Mouse (Mus musculus) kidney, embryonic 15.5 days (tissue): ENCODE measurements around the gene Kif5a. TPM values are rescaled to one million over a fixed set of nuclear protein-coding genes. Genes with fewer than 3 reads are reported as not detected.

ENCODE experiments used
- ATAC-seq: fragments of 200-750 bp; cut with Nextera tagmentation; replicated peaks from 2 replicates; pipeline ENCODE4 v1.8.0; 2017; ENCODE audit warnings: moderate TSS enrichment; ENCODE audit not compliant: low FRiP score
- H3K27ac ChIP-seq: fragments of 300-500 bp; sonication (generic); 2 replicates; pipeline ENCODE4 v1.5.1; 2015; ENCODE audit warnings: mild to moderate bottlenecking, inconsistent platforms
- H3K27me3 ChIP-seq: fragments of 300-500 bp; sonication (generic); 2 replicates; pipeline ENCODE4 v1.6.1; 2015; ENCODE audit warnings: inconsistent platforms
- H3K36me3 ChIP-seq: fragments of 300-500 bp; sonication (generic); 2 replicates; pipeline ENCODE4 v1.6.1; 2015; ENCODE audit warnings: inconsistent platforms
- H3K4me1 ChIP-seq: fragments of 300-500 bp; sonication (generic); 2 replicates; pipeline ENCODE4 v1.6.1; 2015; ENCODE audit warnings: inconsistent platforms
- H3K4me2 ChIP-seq: fragments of 300-500 bp; sonication (generic); 2 replicates; pipeline ENCODE4 v1.6.1; 2015; ENCODE audit warnings: moderate library complexity, mild to moderate bottlenecking, inconsistent platforms
- H3K4me3 ChIP-seq: fragments of 300-500 bp; sonication (generic); replicated peaks from 2 replicates; pipeline ENCODE4 v1.5.1; 2015; ENCODE audit warnings: mild to moderate bottlenecking, inconsistent platforms
- H3K9ac ChIP-seq: fragments of 300-500 bp; sonication (generic); 2 replicates; pipeline ENCODE4 v1.6.1; 2015; ENCODE audit warnings: mild to moderate bottlenecking, inconsistent platforms
- H3K9me3 ChIP-seq: fragments of 300-500 bp; sonication (generic); replicated peaks from 2 replicates; pipeline ENCODE4 v1.6.1; 2016; ENCODE audit warnings: inconsistent platforms
- WGBS: fragments of 180-500 bp; shearing (Covaris S2); methylation state at CpG from one replicate; pipeline ENCODE4 v1.1.7; 2015; ENCODE audit warnings: mixed read lengths; 5-methylcytosine and 5-hydroxymethylcytosine counted together
- polyA plus RNA-seq: library from polyadenylated mRNA; unstranded; fragments of >200 nt; fragmentation: Nextera tagmentation; extraction: Ambion mirVana; gene quantifications from 2 replicates; pipeline ENCODE4 v1.2.1, GENCODE M21; 2015

Kif5a gene
- polyA plus RNA-seq, 1 experiment from 2014 or later: 1.9 TPM

DNA sequence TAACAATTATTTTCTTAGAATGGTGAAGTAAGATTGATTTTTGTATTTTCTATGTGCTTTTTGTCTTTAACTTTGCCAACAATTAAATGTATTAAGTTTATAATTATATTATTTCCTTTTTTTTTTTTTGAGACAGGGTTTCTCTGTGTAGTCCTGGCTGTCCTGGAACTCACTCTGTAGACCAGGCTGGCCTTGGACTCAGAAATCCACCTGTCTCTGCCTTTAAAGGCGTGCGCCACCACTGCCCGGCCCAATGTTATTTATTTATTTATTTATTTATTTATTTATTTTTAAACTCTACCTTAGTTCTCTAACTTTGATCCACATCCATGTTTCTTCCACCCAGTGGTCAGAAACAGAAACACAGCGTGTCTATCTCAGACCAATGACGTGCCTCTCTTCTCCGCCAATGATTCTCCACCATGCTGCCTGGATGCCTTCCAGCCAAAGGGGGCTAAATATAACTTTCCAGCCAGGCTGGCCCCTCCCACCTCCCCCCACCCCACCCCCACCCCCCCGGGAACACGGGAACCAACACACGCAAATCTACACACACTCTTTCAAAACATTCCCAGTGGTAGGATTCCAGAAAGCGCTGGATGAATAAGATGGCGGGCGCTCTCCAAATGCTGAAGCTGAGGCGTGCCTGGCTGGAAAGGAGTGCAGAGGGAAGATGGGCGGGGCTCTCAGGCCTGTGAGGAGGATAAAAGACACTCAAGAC is 7.4 kb downstream of the Kif5a start:
- H3K36me3 ChIP-seq: no peaks in the 10 kb centered on the region
- no peaks in the 10 kb centered on the region for H3K4me1 ChIP-seq
- H3K4me2 ChIP-seq: peak overlapping the region; percentile 34; the same call in 1 of the 2 replicates
- no peak overlapping the region for H3K27ac ChIP-seq
- H3K9ac ChIP-seq: no peak overlapping the region
- H3K9me3 ChIP-seq: no peaks in the 10 kb centered on the region
- ATAC-seq: peak; percentile 78
- no peak overlapping the region for H3K4me3 ChIP-seq
- peaks cover 3% of the 10 kb centered on the region for H3K27me3 ChIP-seq
- WGBS: 25% methylated on average over 14 of the region's 14 CpGs

GRCm38 (mm10) chr10:127250810-127251209 is 12.3 kb downstream of the Kif5a start:
- Histone ChIP-seq H3K4me3 (no peak overlapping the region), H3K4me1 (no peaks in the 10 kb centered on the region), H3K9me3 (no peaks in the 10 kb centered on the region), H3K27me3 (0 out of 2 replicates have a peak, but pooled peaks cover 3% of the 10 kb centered on the region), H3K36me3 (no peaks in the 10 kb centered on the region), H3K9ac (no peak overlapping the region), H3K27ac (no peak overlapping the region), H3K4me2 (no peak overlapping the region)
- 71% methylated on average over 5 of the region's 5 CpGs for WGBS
- no peak for ATAC-seq

DNA sequence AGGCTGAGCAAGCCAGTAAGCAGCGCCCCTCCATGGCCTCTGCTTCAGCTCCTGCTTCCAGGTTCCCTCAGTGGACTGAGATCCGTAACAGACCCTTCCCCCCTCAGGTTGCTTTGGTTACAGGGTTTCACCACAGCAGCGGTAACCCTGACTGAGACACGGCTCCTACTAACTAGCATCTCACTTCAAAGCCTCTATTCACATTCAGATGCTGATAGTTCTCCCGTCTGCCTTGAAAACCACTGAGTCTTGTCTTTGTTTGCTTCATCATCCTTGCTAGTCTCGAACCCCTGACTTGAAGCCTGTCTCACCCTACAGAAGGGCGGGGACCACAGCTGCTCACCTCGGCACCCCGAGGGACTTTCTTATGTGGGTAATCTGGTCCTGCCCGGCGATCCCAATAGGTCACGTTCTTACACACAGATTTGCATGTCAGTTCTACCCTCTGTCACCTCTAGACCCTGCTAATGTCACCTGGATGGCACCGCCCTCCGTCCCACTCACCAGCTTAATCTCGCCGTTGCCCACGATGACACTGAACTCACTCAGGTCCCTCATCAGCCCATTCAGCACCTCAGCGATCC is 24.8 kb downstream of the Kif5a start:
- no peak overlapping the region for H3K4me2 ChIP-seq
- no peak overlapping the region for H3K4me3 ChIP-seq
- no peaks in the 10 kb centered on the region for H3K4me1 ChIP-seq
- no peaks in the 10 kb centered on the region for H3K36me3 ChIP-seq
- no peak for ATAC-seq
- H3K9ac ChIP-seq: no peak overlapping the region
- WGBS: 70% methylated on average over 18 of the region's 18 CpGs
- H3K9me3 ChIP-seq: no peaks in the 10 kb centered on the region
- H3K27me3 ChIP-seq: peaks cover 14% of the 10 kb centered on the region; the same call in 1 of the 2 replicates
- H3K27ac ChIP-seq: no peak overlapping the region

GRCm38 (mm10) chr10:127236541-127236940 is 26.6 kb downstream of the Kif5a start:
- H3K4me1 ChIP-seq: no peaks in the 10 kb centered on the region
- no peaks in the 10 kb centered on the region for H3K36me3 ChIP-seq
- no peaks in the 10 kb centered on the region for H3K9me3 ChIP-seq
- no peak overlapping the region for H3K4me2 ChIP-seq
- no peak overlapping the region for H3K4me3 ChIP-seq
- ATAC-seq: no peak
- H3K9ac ChIP-seq: no peak overlapping the region
- H3K27me3 ChIP-seq: peaks cover 14% of the 10 kb centered on the region; the same call in 1 of the 2 replicates
- H3K27ac ChIP-seq: no peak overlapping the region
- WGBS: 45% methylated on average over 9 of the region's 9 CpGs

GRCm38 (mm10) chr10:127233141-127233540 is 30.0 kb downstream of the Kif5a start:
- Histone ChIP-seq H3K4me1 (no peaks in the 10 kb centered on the region), H3K9ac (no peak overlapping the region), H3K27me3 (peaks cover 18% of the 10 kb centered on the region), H3K36me3 (no peaks in the 10 kb centered on the region), H3K4me3 (no peak overlapping the region), H3K9me3 (no peaks in the 10 kb centered on the region), H3K4me2 (no peak overlapping the region), H3K27ac (no peak overlapping the region)
- 82% methylated on average over 9 of the region's 9 CpGs for whole genome bisulfite sequencing
- no peak for ATAC-seq

- WGBS: 76% methylated on average over 14 of the region's 14 CpGs
- Histone ChIP-seq H3K9ac (no peak overlapping the region), H3K27ac (no peak overlapping the region), H3K4me3 (no peak overlapping the region), H3K36me3 (no peaks in the 10 kb centered on the region), H3K27me3 (peaks cover 25% of the 10 kb centered on the region), H3K9me3 (no peaks in the 10 kb centered on the region), H3K4me2 (no peak overlapping the region), H3K4me1 (0 out of 2 replicates have a peak, but pooled peaks cover under 1% of the 10 kb centered on the region)
- ATAC-seq: no peak
Observed at GRCm38 (mm10) chr10:127231741-127232140, 31.4 kb downstream of the Kif5a start.

- Histone ChIP-seq H3K36me3 (no peaks in the 10 kb centered on the region), H3K4me2 (no peak overlapping the region), H3K9me3 (no peaks in the 10 kb centered on the region), H3K27ac (no peak overlapping the region), H3K9ac (no peak overlapping the region), H3K27me3 (peaks cover 25% of the 10 kb centered on the region), H3K4me3 (no peak overlapping the region), H3K4me1 (peaks cover 10% of the 10 kb centered on the region; the same call in 1 of the 2 replicates)
- 81% methylated on average over 12 of the region's 12 CpGs for WGBS
- ATAC-seq: no peak
Observed at GRCm38 (mm10) chr10:127230693-127231092, 32.5 kb downstream of the Kif5a start.

GRCm38 (mm10) chr10:127228897-127229296 is 34.3 kb downstream of the Kif5a start:
- 12% methylated on average over 4 of the region's 4 CpGs for WGBS
- peak; percentile 73; the same call in 1 of the 2 replicates for ATAC-seq

GRCm38 (mm10) chr10:127227163-127227562 is 36.0 kb downstream of the Kif5a start:
- ATAC-seq: no peak
- H3K36me3 ChIP-seq: no peaks in the 10 kb centered on the region
- no peak overlapping the region for H3K27ac ChIP-seq
- no peak overlapping the region for H3K4me3 ChIP-seq
- H3K4me2 ChIP-seq: no peak overlapping the region
- H3K27me3 ChIP-seq: peaks cover 25% of the 10 kb centered on the region
- H3K4me1 ChIP-seq: peaks cover 11% of the 10 kb centered on the region; the same call in 1 of the 2 replicates
- WGBS: 81% methylated on average over 8 of the region's 8 CpGs
- no peaks in the 10 kb centered on the region for H3K9me3 ChIP-seq
- no peak overlapping the region for H3K9ac ChIP-seq

More at GRCm38 (mm10) chr10:127228897-127229296, 34.3 kb downstream of the Kif5a start:
- H3K4me1 ChIP-seq: peaks cover 11% of the 10 kb centered on the region; the same call in 1 of the 2 replicates
- peaks cover 25% of the 10 kb centered on the region for H3K27me3 ChIP-seq
- no peak overlapping the region for H3K4me3 ChIP-seq
- no peaks in the 10 kb centered on the region for H3K36me3 ChIP-seq
- H3K9me3 ChIP-seq: no peaks in the 10 kb centered on the region
- no peak overlapping the region for H3K4me2 ChIP-seq
- no peak overlapping the region for H3K9ac ChIP-seq
- H3K27ac ChIP-seq: no peak overlapping the region

DNA sequence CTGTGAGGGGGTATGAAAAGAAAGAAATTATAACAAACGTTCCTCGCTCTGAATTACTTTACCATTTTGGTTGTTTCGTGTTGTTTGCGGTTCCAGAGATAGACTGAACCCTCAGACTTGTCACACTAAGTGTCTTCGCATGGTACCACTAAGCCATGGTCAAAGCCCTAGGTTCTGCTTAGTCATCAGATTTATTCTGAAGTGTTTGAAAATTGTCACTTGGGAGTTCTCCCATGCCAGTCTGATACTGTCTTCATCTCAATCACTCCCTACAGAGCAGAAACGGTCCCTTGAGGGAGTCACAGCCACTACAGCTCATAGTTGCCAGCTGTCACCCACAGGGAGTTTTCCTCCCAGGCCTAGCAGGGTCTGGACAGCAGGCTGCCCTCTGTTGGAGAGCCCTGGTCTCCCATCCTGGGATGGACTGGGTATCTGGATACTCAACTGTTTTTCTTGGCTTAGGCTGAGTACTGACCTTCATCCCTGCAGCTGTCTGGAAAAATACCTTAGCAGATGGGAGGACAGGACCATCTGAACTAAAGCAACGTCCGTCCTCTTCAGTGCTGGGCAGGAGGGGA is 36.7 kb downstream of the Kif5a start:
- Histone ChIP-seq H3K27ac (no peak overlapping the region), H3K9ac (no peak overlapping the region), H3K4me3 (no peak overlapping the region), H3K4me1 (peaks cover 11% of the 10 kb centered on the region; the same call in 1 of the 2 replicates), H3K36me3 (no peaks in the 10 kb centered on the region), H3K27me3 (peaks cover 25% of the 10 kb centered on the region), H3K9me3 (no peaks in the 10 kb centered on the region), H3K4me2 (no peak overlapping the region)
- no peak for ATAC-seq
- WGBS: 59% methylated on average over 8 of the region's 8 CpGs

GRCm38 (mm10) chr10:127225732-127226131 is 37.4 kb downstream of the Kif5a start:
- no peak overlapping the region for H3K27ac ChIP-seq
- H3K27me3 ChIP-seq: peaks cover 25% of the 10 kb centered on the region
- H3K4me2 ChIP-seq: no peak overlapping the region
- no peaks in the 10 kb centered on the region for H3K9me3 ChIP-seq
- no peak overlapping the region for H3K4me3 ChIP-seq
- 13% methylated on average over 10 of the region's 10 CpGs for WGBS
- H3K4me1 ChIP-seq: peaks cover 11% of the 10 kb centered on the region; the same call in 1 of the 2 replicates
- no peak overlapping the region for H3K9ac ChIP-seq
- ATAC-seq: no peak
- no peaks in the 10 kb centered on the region for H3K36me3 ChIP-seq

- no peak overlapping the region for H3K4me2 ChIP-seq
- peaks cover 25% of the 10 kb centered on the region for H3K27me3 ChIP-seq
- no peak for ATAC-seq
- no peaks in the 10 kb centered on the region for H3K9me3 ChIP-seq
- WGBS: 53% methylated on average over 6 of the region's 6 CpGs
- no peak overlapping the region for H3K4me3 ChIP-seq
- H3K4me1 ChIP-seq: peaks cover 11% of the 10 kb centered on the region; the same call in 1 of the 2 replicates
- no peak overlapping the region for H3K27ac ChIP-seq
- H3K9ac ChIP-seq: no peak overlapping the region
- H3K36me3 ChIP-seq: no peaks in the 10 kb centered on the region
Observed at GRCm38 (mm10) chr10:127225213-127225612, 37.9 kb downstream of the Kif5a start.
